Mouse (Mus musculus) neural tube, embryonic 11.5 days (tissue): ENCODE measurements around the gene Rnf144a. TPM values are rescaled to one million over a fixed set of nuclear protein-coding genes. Genes with fewer than 3 reads are reported as not detected.

Experiments used
- ATAC-seq: fragments of 200-750 bp; cut with Nextera tagmentation; 2 replicates; pipeline ENCODE4 v1.8.0; 2017; ENCODE audit warnings: moderate number of reproducible peaks, mild to moderate bottlenecking, moderate TSS enrichment, moderate library complexity; ENCODE audit not compliant: insufficient read depth, low FRiP score, low TSS enrichment
- DNase-seq: peaks from one replicate; pipeline ENCODE4 v3.0.0-alpha.2; 2015; ENCODE audit warnings: low spot score
- H3K27ac ChIP-seq: fragments of 300-500 bp; sonication (generic); 2 replicates; pipeline ENCODE4 v1.5.1; 2014; ENCODE audit warnings: low read depth, mild to moderate bottlenecking, low read length
- H3K27me3 ChIP-seq: fragments of 300-500 bp; sonication (generic); 2 replicates; pipeline ENCODE4 v1.6.1; 2014; ENCODE audit warnings: mild to moderate bottlenecking, low read length, mixed read lengths; ENCODE audit not compliant: control insufficient read depth, insufficient read depth
- H3K36me3 ChIP-seq: fragments of 300-500 bp; sonication (generic); 2 replicates; pipeline ENCODE4 v1.6.1; 2014; ENCODE audit warnings: mild to moderate bottlenecking, low read length, moderate library complexity, mixed read lengths; ENCODE audit not compliant: control insufficient read depth, insufficient read depth
- H3K4me1 ChIP-seq: fragments of 300-500 bp; sonication (generic); 2 replicates; pipeline ENCODE4 v1.6.1; 2014; ENCODE audit warnings: low read length, mixed read lengths; ENCODE audit not compliant: control insufficient read depth, insufficient read depth
- H3K4me2 ChIP-seq: fragments of 300-500 bp; sonication (generic); 2 replicates; pipeline ENCODE4 v1.6.1; 2014; ENCODE audit warnings: low read depth, mild to moderate bottlenecking, moderate library complexity
- H3K4me3 ChIP-seq: fragments of 300-500 bp; sonication (generic); 2 replicates; pipeline ENCODE4 v1.5.1; 2014; ENCODE audit warnings: low read depth, low read length
- H3K9ac ChIP-seq: fragments of 300-500 bp; sonication (generic); 2 replicates; pipeline ENCODE4 v1.6.1; 2014; ENCODE audit warnings: mild to moderate bottlenecking, low read length
- H3K9me3 ChIP-seq: fragments of 300-500 bp; sonication (generic); 2 replicates; pipeline ENCODE4 v1.6.1; 2016; ENCODE audit warnings: low read length; ENCODE audit not compliant: control insufficient read depth
- WGBS: fragments of 180-500 bp; shearing (Covaris S2); extraction: QIAGEN DNeasy Blood & Tissue Kit; methylation state at CpG from one replicate; pipeline ENCODE4 v1.1.7; 2014; 5-methylcytosine and 5-hydroxymethylcytosine counted together
- polyA plus RNA-seq: library from polyadenylated mRNA; unstranded; fragments of >200 nt; fragmentation: Nextera tagmentation; extraction: Ambion mirVana; gene quantifications from 2 replicates; pipeline ENCODE4 v1.2.1, GENCODE M21; 2014

The Rnf144a gene
- polyA plus RNA-seq, 1 experiment from 2014 or later = 29.1 TPM

DNA sequence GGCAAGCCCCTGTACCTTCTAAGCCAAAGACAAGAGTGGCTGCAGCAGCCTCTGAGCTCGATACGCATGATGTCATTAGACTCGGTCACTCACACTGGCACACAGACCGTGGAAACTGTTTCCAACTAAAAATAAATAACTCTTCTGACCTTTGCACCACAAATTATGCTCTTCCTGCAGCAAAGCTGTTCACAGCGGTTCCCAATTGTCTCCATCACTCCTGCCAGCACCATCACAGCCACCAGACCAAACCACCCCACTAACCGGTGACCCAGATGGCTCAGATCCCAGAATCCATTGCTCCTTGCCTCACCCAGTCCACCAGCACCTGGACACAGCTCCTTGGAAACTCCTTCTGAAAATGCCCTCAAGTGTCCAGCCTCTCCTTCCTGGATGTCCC lies 27.5 kb downstream of the Rnf144a start:
- ATAC-seq = no peak
- H3K9ac ChIP-seq = no peak overlapping the region
- H3K4me1 ChIP-seq = no peaks in the 10 kb centered on the region
- 70% methylated on average over 6 of the region's 6 CpGs for WGBS
- H3K27ac ChIP-seq = no peak overlapping the region
- H3K9me3 ChIP-seq = no peaks in the 10 kb centered on the region
- DNase-seq = no peak
- H3K36me3 ChIP-seq = peaks cover 13% of the 10 kb centered on the region
- H3K4me2 ChIP-seq = no peak overlapping the region
- H3K27me3 ChIP-seq = no peaks in the 10 kb centered on the region
- H3K4me3 ChIP-seq = no peak overlapping the region

DNA sequence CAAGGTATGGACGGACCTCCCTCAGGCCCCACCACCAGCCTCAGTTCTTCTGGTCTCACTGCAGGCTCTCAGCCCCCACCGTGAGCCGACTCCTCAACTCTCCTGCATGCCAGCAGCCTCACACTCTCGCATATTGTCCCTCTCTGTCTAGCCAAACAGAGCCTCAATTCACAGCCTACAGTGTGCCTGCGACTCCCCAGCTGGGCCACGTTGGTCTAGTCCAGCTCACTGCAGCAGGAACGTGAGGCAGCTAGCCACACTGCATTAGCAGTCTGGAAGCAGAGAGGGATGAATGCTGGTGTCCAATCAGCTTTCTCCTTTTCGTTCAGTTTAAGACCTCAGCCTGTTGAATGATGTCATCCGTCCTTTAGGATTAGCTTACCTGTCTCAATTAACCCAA lies 28.1 kb downstream of the Rnf144a start:
- no peak overlapping the region for H3K4me2 ChIP-seq
- H3K9me3 ChIP-seq = no peaks in the 10 kb centered on the region
- no peak overlapping the region for H3K9ac ChIP-seq
- H3K4me1 ChIP-seq = no peaks in the 10 kb centered on the region
- ATAC-seq = no peak
- H3K36me3 ChIP-seq = peaks cover 13% of the 10 kb centered on the region
- H3K27ac ChIP-seq = no peak overlapping the region
- 78% methylated on average over 9 of the region's 9 CpGs for WGBS
- no peak overlapping the region for H3K4me3 ChIP-seq
- no peaks in the 10 kb centered on the region for H3K27me3 ChIP-seq
- DNase-seq = no peak

DNA sequence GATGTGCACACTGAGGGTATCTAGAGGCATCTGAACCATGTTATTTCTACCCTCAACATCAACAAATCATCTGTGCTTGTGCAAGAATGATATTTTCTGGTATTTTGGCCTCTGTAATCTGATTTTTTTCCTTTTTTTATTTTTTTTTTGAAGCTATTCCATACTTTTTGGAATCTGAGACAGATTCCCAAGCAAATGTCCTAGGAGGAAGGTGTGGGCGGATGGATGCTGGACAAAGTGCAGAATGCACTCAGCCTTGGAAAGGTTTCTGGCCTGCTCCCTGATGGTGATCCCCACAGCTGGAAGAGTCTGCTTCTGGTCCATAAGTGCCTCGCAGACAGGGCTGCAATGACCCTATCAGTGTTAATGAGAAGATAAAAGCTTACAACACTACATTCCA lies 28.9 kb downstream of the Rnf144a start:
- Histone ChIP-seq H3K27ac (no peak overlapping the region), H3K9ac (no peak overlapping the region), H3K27me3 (no peaks in the 10 kb centered on the region), H3K36me3 (peaks cover 13% of the 10 kb centered on the region), H3K4me2 (no peak overlapping the region), H3K4me1 (no peaks in the 10 kb centered on the region), H3K4me3 (no peak overlapping the region), H3K9me3 (no peaks in the 10 kb centered on the region)
- DNase-seq (no peak), ATAC-seq (no peak)
- WGBS = 86% methylated on average over 2 of the region's 2 CpGs

DNA sequence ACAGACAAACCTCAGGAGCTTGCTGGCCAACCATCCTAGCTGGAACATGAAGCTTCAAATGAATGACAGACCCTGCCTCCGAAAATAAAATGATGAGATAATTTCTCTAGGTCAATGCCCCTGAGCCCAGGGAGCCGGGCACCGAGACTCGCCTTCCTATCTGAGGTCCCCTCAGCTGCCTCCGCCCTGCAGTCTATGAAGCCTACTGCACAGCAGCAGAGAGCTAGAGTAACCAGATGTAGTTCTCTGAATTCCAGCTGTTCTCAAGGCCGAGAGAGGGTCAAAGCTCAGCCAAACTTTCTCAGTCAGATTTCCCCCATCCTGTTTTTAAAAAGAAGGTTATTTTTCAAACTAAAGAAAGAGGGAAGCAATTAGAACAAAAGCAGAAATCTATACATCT lies 29.3 kb downstream of the Rnf144a start:
- no peak for ATAC-seq

DNA sequence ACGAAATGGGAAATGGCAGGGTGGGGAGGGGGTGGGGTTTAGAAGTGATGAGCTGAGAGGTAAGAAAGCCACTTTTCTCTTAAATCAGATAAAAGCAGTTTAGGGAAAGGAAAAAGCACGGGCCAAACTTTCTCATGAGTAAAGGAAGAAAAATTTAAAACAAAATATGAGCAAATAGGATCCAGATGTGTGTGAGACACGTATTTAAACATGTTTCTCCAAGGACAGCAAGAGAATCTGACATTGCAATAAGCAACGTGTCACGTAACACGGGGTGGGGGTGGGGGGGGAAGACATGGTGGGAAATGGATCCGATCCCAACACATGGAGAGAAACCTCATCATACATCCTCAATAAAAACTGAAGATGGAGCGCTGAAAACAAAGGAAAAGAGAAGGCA lies 33.3 kb downstream of the Rnf144a start:
- Histone ChIP-seq H3K27me3 (no peaks in the 10 kb centered on the region), H3K9me3 (no peaks in the 10 kb centered on the region), H3K4me3 (no peak overlapping the region), H3K4me2 (no peak overlapping the region), H3K36me3 (peaks cover 2% of the 10 kb centered on the region; the same call in 1 of the 2 replicates), H3K27ac (no peak overlapping the region), H3K4me1 (no peaks in the 10 kb centered on the region), H3K9ac (no peak overlapping the region)
- DNase-seq (no peak), ATAC-seq (no peak)
- 88% methylated on average over 8 of the region's 8 CpGs for WGBS

More for the DNA sequence above, 29.3 kb downstream of the Rnf144a start:
- peaks cover 13% of the 10 kb centered on the region for H3K36me3 ChIP-seq
- no peak overlapping the region for H3K9ac ChIP-seq
- WGBS = 78% methylated on average over 6 of the region's 6 CpGs
- H3K9me3 ChIP-seq = no peaks in the 10 kb centered on the region
- no peak for DNase-seq
- H3K4me3 ChIP-seq = no peak overlapping the region
- H3K27me3 ChIP-seq = no peaks in the 10 kb centered on the region
- no peaks in the 10 kb centered on the region for H3K4me1 ChIP-seq
- H3K4me2 ChIP-seq = no peak overlapping the region
- H3K27ac ChIP-seq = no peak overlapping the region

DNA sequence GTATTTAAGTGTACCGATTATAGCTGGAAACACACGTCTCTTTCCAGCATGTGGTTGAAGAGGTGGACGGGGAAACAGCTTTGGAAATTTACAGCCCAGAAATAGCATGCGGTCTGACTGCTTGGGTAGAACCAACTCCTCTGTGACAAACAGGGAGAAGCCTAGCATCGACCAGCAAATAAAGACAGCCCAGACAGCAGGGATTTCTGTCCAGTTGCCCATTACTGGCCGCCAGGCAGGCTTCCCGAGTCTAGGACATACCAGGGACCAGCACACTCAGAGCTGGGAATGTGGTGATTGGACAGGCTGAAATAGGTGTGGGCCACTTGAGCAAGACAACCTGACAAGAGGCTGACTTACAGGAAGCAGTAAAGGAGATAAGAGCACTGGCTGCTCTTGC lies 35.3 kb downstream of the Rnf144a start:
- Histone ChIP-seq H3K9me3 (no peaks in the 10 kb centered on the region), H3K36me3 (peaks cover 2% of the 10 kb centered on the region; the same call in 1 of the 2 replicates), H3K4me1 (no peaks in the 10 kb centered on the region), H3K27me3 (no peaks in the 10 kb centered on the region), H3K4me3 (no peak overlapping the region), H3K4me2 (no peak overlapping the region), H3K9ac (no peak overlapping the region), H3K27ac (no peak overlapping the region)
- ATAC-seq (no peak), DNase-seq (no peak)
- 86% methylated on average over 7 of the region's 7 CpGs for WGBS

DNA sequence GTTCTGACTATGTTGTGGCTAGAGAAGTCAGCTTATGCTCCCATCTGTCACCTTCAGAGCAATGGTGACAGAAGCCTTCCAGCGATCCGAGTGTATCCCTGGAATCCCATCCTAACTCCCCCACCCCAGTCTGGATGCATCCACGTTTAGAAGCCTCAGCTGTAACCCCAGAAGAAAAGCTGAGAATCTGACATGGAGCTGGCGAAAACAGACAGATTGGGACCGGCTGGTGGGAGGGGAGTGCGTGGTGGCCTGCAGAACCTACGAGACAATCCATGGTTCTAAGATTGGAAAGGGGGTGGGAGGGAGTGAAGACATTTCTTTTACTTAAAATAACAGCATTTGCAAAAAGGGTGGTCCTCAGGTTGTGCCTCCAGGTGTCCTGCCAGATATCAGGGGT lies 37.4 kb downstream of the Rnf144a start:
- Histone ChIP-seq H3K4me2 (no peak overlapping the region), H3K9ac (no peak overlapping the region), H3K36me3 (no peaks in the 10 kb centered on the region), H3K9me3 (no peaks in the 10 kb centered on the region), H3K4me3 (no peak overlapping the region), H3K27ac (no peak overlapping the region), H3K27me3 (no peaks in the 10 kb centered on the region), H3K4me1 (no peaks in the 10 kb centered on the region)
- DNase-seq (no peak), ATAC-seq (no peak)
- 94% methylated on average over 7 of the region's 7 CpGs for WGBS

DNA sequence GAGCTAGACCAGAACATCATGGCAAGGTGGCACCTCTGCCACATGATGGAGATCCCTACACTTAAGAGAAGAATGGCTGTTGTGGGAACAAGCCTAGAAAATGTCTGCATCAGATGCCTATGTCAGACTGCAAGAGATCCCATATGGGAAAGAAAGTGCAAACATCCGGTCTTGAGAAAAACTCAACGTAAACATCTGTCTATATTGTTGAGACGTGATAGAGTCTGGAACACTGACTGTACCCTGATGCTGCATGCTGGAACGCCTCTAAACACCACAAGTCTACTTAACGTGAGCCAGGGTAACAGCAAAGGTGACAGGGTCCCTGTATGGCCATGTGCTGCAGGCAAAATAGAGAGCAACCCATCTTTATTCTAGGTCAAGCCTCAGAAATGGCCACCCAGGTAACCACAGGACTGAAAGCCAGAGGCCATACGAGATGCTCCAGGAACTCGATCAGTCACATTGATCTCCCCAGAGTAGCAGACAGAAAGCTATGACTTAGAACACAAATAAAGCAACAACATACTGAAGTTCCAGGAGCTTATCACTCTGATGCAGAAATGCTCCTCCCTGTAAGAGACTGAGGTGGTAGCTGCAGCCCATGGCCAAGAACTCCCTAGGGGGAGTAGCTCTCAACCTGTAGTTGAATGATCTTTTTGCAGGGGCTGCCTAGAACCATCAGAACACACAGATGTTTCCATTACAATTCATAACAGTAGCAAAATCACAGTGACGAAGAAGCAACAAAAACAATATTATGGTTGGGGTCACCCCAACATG lies 38.3 kb downstream of the Rnf144a start:
- no peak overlapping the region for H3K9ac ChIP-seq
- H3K9me3 ChIP-seq = no peaks in the 10 kb centered on the region
- ATAC-seq (no peak), DNase-seq (no peak)
- H3K4me2 ChIP-seq = no peak overlapping the region
- H3K4me3 ChIP-seq = no peak overlapping the region
- H3K36me3 ChIP-seq = no peaks in the 10 kb centered on the region
- no peak overlapping the region for H3K27ac ChIP-seq
- 97% methylated on average over 8 of the region's 8 CpGs for WGBS
- no peaks in the 10 kb centered on the region for H3K4me1 ChIP-seq
- H3K27me3 ChIP-seq = no peaks in the 10 kb centered on the region

DNA sequence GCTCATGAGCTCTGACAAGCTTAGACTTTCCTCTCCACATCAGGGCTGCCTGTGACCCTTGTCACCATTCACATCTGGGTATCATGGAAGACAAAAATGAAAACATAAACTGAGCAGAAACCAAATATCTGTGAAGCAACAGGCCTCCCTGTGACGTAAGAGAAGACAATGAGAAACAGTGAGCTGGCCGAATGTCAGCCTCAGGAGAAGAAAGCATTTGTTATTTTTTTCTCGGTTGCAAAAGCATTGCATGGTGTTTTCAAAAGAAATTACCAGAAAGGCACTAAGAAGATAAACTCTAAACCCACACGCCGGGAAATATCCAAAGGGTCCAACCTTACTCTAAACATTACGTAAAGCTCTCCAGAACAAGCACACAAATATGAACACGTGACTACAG lies 41.3 kb downstream of the Rnf144a start:
- WGBS = 92% methylated on average over 7 of the region's 7 CpGs
- Histone ChIP-seq H3K4me1 (0 out of 2 replicates have a peak, but pooled peaks cover 2% of the 10 kb centered on the region), H3K27ac (no peak overlapping the region), H3K4me2 (no peak overlapping the region), H3K27me3 (no peaks in the 10 kb centered on the region), H3K9me3 (no peaks in the 10 kb centered on the region), H3K9ac (no peak overlapping the region), H3K36me3 (no peaks in the 10 kb centered on the region), H3K4me3 (no peak overlapping the region)
- no peak for ATAC-seq
- no peak for DNase-seq
